Mouse (Mus musculus): Measurements from ENCODE around the gene Vmn1r180.
"Not testable (repeated sequence)": the region's sequence is repeated elsewhere in the genome, so short reads cannot be mapped to it uniquely, and the experiment has no call there.

The Vmn1r180 gene

GRCm38 (mm10) chr7:23950332-23950731 is at the start of gene Vmn1r180:
Gene Vmn1r180 (plus strand): TSS chr7:23950632.
- DNase-seq (ENCODE audit: low read depth, low spot score) = no peak

DNA sequence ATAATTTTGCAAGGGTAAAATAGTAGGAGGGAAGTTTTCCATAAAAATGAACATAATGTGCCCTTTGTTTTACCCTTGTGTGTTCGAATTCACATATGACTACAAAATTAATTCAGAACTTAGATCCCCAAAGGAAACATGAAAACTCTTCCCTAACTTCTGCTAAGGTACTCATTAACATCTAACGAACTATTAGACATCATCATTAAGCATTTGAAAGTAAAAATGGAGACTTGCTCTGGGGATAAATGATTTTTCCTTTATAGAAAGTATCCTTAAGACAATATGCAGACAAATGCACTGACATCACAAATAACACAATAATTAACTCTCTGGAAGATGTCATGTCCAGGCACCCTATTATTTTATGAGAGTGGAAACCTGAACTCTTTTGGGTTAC is 23.8 kb upstream of the Vmn1r180 start, which contains the start of gene Vmn1r179:
TSS of gene Vmn1r179 (plus strand) at position 301 of the 400 bp plus-strand sequence.
- no peak for DNase-seq (ENCODE audit: low read depth, low spot score)

DNA sequence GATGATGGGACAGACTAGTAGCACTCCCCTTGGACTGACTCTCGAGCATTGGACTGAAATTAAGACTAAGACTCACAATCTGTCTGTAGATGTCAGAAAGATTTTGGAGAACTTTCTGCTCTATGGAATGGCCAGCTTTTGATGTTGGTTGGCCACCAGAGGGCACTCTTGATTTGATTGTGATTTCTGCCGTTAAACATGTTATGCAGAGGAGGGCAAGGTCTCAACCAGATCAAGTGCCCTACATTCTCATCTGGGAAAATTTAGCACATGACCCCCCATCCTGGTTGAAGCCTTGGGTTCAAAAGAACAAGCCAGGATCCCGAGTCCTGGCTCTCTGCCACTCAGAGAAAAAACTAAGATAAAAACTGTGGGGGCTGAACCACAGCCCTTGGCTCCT is 17.6 kb downstream of the Vmn1r180 start:
- DNase-seq (ENCODE audit: low read depth, low spot score) = not testable (repeated sequence)

DNA sequence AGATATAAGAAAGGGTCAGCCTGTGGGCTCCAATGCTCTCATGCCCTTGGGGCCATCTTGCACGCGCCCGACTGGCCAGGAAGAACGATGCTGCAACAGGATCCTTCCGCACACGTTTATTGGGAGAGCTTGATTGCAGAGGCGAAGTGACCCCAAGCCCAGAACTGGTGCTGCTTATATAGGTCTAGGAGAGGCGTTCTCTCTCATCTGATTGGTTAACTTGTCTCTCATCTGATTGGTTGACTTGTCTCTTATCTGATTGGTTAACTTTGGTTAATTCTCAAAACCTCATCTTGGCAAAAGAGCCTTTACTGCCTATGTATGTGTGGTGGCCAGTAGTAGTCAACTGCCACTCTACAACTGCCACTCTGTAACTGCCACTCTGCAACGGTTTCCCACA is 23.9 kb downstream of the Vmn1r180 start, which contains the start of gene Vmn1r181:
TSS of gene Vmn1r181 (plus strand) at position 301 of the 400 bp plus-strand sequence.
- DNase-seq (ENCODE audit: low read depth, low spot score) = not testable (repeated sequence)

- DNase-seq (ENCODE audit: low read depth, low spot score) = no peak
Observed at GRCm38 (mm10) chr7:24001391-24001790, 51.0 kb downstream of the Vmn1r180 start, which contains the start of gene V1rd19. Gene V1rd19 (plus strand): TSS chr7:24001691.

Measured in ES-CJ7 (cell line).